Mouse (Mus musculus): ENCODE data around the gene S1pr3. TPM values are rescaled to one million over a fixed set of nuclear protein-coding genes. Genes with fewer than 3 reads are reported as not detected.
A peak's percentile ranks its signal among the peaks of the same experiment; 100 is the strongest.

Gene S1pr3
- polyA plus RNA-seq, 1 experiment from 2014 or later: 47.2 TPM

GRCm38 (mm10) chr13:51392256-51392655 lies 16.2 kb upstream of the S1pr3 start:
- Histone ChIP-seq H3K27me3 (ENCODE audit: control insufficient read depth, insufficient read depth, low read length) (no peaks in the 10 kb centered on the region), H3K9ac (ENCODE audit: low read length) (no peak overlapping the region), H3K9me3 (ENCODE audit: control insufficient read depth, low read length) (no peaks in the 10 kb centered on the region; the same call in 1 of the 2 replicates), H3K4me3 (ENCODE audit: low read depth, low read length) (no peak overlapping the region), H3K4me1 (replicated peaks; ENCODE audit: control insufficient read depth, insufficient read depth, low read length) (peaks cover 3% of the 10 kb centered on the region; the same call in 1 of the 2 replicates), H3K4me2 (ENCODE audit: low read depth, low read length, severe bottlenecking) (no peak overlapping the region), H3K36me3 (ENCODE audit: control insufficient read depth, insufficient read depth, low read length) (no peaks in the 10 kb centered on the region), H3K27ac (ENCODE audit: low read depth, low read length) (no peak overlapping the region)
- 60% methylated on average over 1 of the region's 1 CpGs for WGBS
- no peak for DNase-seq (ENCODE audit: low spot score)
- no peak for ATAC-seq (replicated peaks; ENCODE audit: low FRiP score)

DNA sequence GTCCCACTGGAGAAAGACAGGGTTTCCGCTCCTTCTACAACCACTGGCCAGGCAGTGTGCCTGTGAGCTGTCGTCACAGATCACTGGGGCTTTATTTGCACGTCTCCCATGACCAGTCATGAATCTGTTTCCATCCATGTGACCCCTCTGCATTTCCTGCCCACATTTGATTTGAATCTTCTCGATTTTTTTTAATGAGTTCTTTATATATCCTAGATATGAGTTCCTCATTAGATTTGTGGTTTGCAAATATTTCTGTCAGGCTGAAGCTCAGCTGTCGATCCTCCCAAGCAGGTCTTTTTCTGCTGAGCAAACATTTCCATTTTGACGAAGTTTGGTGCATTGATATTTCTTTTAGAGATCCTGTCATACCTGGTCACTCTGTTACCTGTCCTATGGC lies 10.6 kb upstream of the S1pr3 start:
- H3K27ac ChIP-seq (ENCODE audit: low read depth, low read length): no peak overlapping the region
- H3K36me3 ChIP-seq (ENCODE audit: control insufficient read depth, insufficient read depth, low read length): no peaks in the 10 kb centered on the region
- no peak overlapping the region for H3K9ac ChIP-seq (ENCODE audit: low read length)
- no peaks in the 10 kb centered on the region for H3K4me1 ChIP-seq (replicated peaks; ENCODE audit: control insufficient read depth, insufficient read depth, low read length)
- H3K9me3 ChIP-seq (ENCODE audit: control insufficient read depth, low read length): no peaks in the 10 kb centered on the region; the same call in 1 of the 2 replicates
- DNase-seq (ENCODE audit: low spot score) (no peak), ATAC-seq (replicated peaks; ENCODE audit: low FRiP score) (no peak)
- H3K4me3 ChIP-seq (ENCODE audit: low read depth, low read length): no peak overlapping the region
- H3K27me3 ChIP-seq (ENCODE audit: control insufficient read depth, insufficient read depth, low read length): no peaks in the 10 kb centered on the region
- no peak overlapping the region for H3K4me2 ChIP-seq (ENCODE audit: low read depth, low read length, severe bottlenecking)
- WGBS: 87% methylated on average over 6 of the region's 6 CpGs

- Histone ChIP-seq H3K9ac (ENCODE audit: low read length) (no peak overlapping the region), H3K36me3 (ENCODE audit: control insufficient read depth, insufficient read depth, low read length) (no peaks in the 10 kb centered on the region), H3K4me2 (ENCODE audit: low read depth, low read length, severe bottlenecking) (no peak overlapping the region), H3K27me3 (ENCODE audit: control insufficient read depth, insufficient read depth, low read length) (no peaks in the 10 kb centered on the region), H3K4me3 (ENCODE audit: low read depth, low read length) (no peak overlapping the region), H3K27ac (ENCODE audit: low read depth, low read length) (no peak overlapping the region), H3K9me3 (ENCODE audit: control insufficient read depth, low read length) (no peaks in the 10 kb centered on the region; the same call in 1 of the 2 replicates), H3K4me1 (replicated peaks; ENCODE audit: control insufficient read depth, insufficient read depth, low read length) (no peaks in the 10 kb centered on the region)
- no peak for ATAC-seq (replicated peaks; ENCODE audit: low FRiP score)
- DNase-seq (ENCODE audit: low spot score): no peak
- WGBS: 97% methylated on average over 3 of the region's 3 CpGs
These were observed 8.9 kb upstream of the S1pr3 start for GRCm38 (mm10) chr13:51399562-51399961.

DNA sequence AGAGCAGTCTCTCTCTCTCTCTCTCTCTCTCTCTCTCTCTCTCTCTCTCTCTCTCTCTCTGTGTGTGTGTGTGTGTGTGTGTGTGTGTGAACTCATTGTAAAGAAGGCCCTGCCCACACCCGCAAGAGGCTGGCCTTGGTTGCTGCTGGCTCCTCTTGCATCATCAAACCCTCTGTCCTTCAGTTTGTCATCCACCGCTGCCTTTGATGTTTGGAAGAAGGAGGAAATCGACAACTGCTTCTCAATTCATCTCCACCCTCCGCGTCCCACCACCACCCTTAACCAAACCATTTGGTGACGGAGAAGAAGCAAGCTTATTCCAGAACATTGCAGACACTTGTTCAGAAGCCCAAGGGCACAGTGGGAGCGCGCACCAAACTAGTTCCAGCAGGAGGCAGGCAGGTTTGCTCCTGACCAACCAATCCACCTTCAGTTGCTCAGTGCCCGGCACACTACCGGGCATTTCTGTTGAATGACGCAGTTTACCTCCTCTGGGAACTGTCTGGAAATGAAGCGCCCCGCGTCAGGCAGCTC lies 8.2 kb upstream of the S1pr3 start:
- H3K4me2 ChIP-seq (ENCODE audit: low read depth, low read length, severe bottlenecking): peak overlapping the region; percentile 55
- ATAC-seq (replicated peaks; ENCODE audit: low FRiP score) (peak; percentile 47; the same call in 1 of the 2 replicates), DNase-seq (ENCODE audit: low spot score) (no peak)
- 34% methylated on average over 14 of the region's 14 CpGs for WGBS
- H3K9ac ChIP-seq (ENCODE audit: low read length): no peak overlapping the region; the same call in 1 of the 2 replicates
- no peaks in the 10 kb centered on the region; the same call in 1 of the 2 replicates for H3K9me3 ChIP-seq (ENCODE audit: control insufficient read depth, low read length)
- H3K27me3 ChIP-seq (ENCODE audit: control insufficient read depth, insufficient read depth, low read length): no peaks in the 10 kb centered on the region
- peak overlapping the region; percentile 24 for H3K4me3 ChIP-seq (ENCODE audit: low read depth, low read length)
- H3K27ac ChIP-seq (ENCODE audit: low read depth, low read length): no peak overlapping the region
- no peaks in the 10 kb centered on the region for H3K4me1 ChIP-seq (replicated peaks; ENCODE audit: control insufficient read depth, insufficient read depth, low read length)
- H3K36me3 ChIP-seq (ENCODE audit: control insufficient read depth, insufficient read depth, low read length): no peaks in the 10 kb centered on the region

DNA sequence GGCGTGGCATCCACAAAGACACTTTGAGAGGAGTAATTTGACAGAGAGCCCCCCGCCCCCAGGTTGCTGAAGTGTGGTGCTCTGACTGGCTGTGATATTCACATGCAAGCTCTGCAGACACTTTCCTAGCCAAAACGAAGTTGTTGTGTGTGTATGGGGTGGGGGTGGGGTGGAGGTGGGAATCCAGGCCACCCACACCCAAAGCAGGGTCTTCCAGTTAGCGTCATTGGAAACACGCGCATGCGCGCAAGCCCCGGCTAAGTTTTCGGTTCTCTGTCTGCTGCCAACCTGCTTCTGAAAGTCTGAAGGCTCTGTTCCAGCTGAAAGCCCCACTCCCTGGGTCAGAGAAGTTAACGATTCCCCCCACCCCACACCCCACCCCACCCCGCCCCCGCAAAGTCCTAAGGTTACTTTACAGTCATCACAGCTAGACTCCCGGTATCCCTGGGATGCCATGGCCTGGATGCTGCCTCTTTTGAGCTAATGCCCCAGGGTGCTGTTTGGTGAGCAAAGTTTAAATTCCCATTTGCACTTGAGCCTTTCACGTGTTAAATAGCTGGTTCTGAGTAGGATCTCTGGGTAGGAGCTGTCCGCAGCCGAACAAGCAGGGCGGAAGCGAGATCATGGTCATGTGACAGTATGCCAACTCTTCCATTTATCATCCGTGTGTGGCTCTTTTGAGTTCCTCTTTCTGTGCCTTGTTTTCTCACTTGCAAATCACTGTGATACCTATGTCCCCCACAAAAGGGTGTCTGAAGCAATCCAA lies 7.5 kb upstream of the S1pr3 start:
- Histone ChIP-seq H3K27ac (ENCODE audit: low read depth, low read length) (no peak overlapping the region), H3K4me1 (replicated peaks; ENCODE audit: control insufficient read depth, insufficient read depth, low read length) (no peaks in the 10 kb centered on the region), H3K36me3 (ENCODE audit: control insufficient read depth, insufficient read depth, low read length) (no peaks in the 10 kb centered on the region), H3K9me3 (ENCODE audit: control insufficient read depth, low read length) (no peaks in the 10 kb centered on the region), H3K4me2 (ENCODE audit: low read depth, low read length, severe bottlenecking) (peak overlapping the region; percentile 55), H3K4me3 (ENCODE audit: low read depth, low read length) (peak overlapping the region; percentile 24), H3K27me3 (ENCODE audit: control insufficient read depth, insufficient read depth, low read length) (no peaks in the 10 kb centered on the region), H3K9ac (ENCODE audit: low read length) (peak overlapping the region; percentile 41; the same call in 1 of the 2 replicates)
- peak; percentile 74 for DNase-seq (ENCODE audit: low spot score)
- 14% methylated on average over 20 of the region's 20 CpGs for WGBS
- ATAC-seq (replicated peaks; ENCODE audit: low FRiP score): peak; percentile 54

DNA sequence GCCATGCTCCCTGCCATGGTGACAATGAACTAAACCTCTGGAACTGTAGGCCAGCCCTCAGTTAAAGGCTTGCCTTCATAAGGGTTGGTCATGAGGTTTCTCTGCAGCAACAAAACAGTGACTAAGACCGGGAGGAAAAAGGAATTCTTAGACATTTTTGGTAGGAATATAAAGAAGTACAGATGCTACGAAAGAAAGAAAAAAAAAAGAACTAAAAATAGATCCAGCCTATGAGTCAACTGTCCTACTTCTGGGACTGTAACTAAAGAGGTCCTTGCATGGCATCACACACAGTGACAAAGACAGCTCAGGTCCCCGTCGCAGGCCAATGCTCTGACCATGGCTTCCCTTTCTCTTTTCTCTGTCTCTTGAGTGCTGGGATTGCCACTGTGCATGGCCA lies 3.9 kb upstream of the S1pr3 start:
- H3K27ac ChIP-seq (ENCODE audit: low read depth, low read length): no peak overlapping the region
- H3K4me2 ChIP-seq (ENCODE audit: low read depth, low read length, severe bottlenecking): no peak overlapping the region
- WGBS: 91% methylated on average over 4 of the region's 4 CpGs
- H3K9me3 ChIP-seq (ENCODE audit: control insufficient read depth, low read length): no peaks in the 10 kb centered on the region
- no peaks in the 10 kb centered on the region for H3K27me3 ChIP-seq (ENCODE audit: control insufficient read depth, insufficient read depth, low read length)
- peaks cover 11% of the 10 kb centered on the region; the same call in 1 of the 2 replicates for H3K4me1 ChIP-seq (replicated peaks; ENCODE audit: control insufficient read depth, insufficient read depth, low read length)
- H3K4me3 ChIP-seq (ENCODE audit: low read depth, low read length): no peak overlapping the region
- no peak overlapping the region for H3K9ac ChIP-seq (ENCODE audit: low read length)
- ATAC-seq (replicated peaks; ENCODE audit: low FRiP score) (no peak), DNase-seq (ENCODE audit: low spot score) (no peak)
- H3K36me3 ChIP-seq (ENCODE audit: control insufficient read depth, insufficient read depth, low read length): no peaks in the 10 kb centered on the region

DNA sequence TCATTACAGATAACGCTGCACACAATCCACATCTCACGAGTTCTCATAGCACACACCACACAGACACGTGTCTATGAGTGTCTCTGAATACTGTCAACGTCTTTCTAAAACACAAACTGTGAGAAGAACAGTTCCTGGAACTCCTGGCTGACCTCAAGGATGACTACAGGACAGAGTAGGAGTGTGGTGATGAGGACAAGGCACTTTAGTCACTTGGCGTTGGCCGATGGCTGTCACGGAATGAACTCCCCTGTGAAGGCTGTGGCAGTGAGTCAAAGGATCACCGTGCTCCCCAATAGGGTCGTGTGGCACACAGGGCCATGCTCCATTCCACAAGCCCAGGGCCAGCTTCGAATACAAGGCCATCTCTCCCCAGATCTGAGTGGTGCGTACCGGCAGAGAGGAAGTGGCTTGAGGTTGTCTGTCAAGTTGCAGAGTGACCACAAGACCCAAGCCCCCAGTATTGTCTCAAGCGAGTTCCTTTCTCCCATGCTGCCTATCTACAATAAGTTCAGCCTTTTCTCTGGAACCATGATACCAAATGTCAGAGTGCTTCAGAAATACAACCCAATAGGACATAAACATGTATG lies 2.6 kb upstream of the S1pr3 start:
- no peak for ATAC-seq (replicated peaks; ENCODE audit: low FRiP score)
- peaks cover 11% of the 10 kb centered on the region; the same call in 1 of the 2 replicates for H3K4me1 ChIP-seq (replicated peaks; ENCODE audit: control insufficient read depth, insufficient read depth, low read length)
- H3K27me3 ChIP-seq (ENCODE audit: control insufficient read depth, insufficient read depth, low read length): no peaks in the 10 kb centered on the region
- no peak overlapping the region for H3K27ac ChIP-seq (ENCODE audit: low read depth, low read length)
- 91% methylated on average over 13 of the region's 13 CpGs for WGBS
- no peaks in the 10 kb centered on the region for H3K36me3 ChIP-seq (ENCODE audit: control insufficient read depth, insufficient read depth, low read length)
- no peak overlapping the region for H3K4me3 ChIP-seq (ENCODE audit: low read depth, low read length)
- DNase-seq (ENCODE audit: low spot score): no peak
- no peaks in the 10 kb centered on the region for H3K9me3 ChIP-seq (ENCODE audit: control insufficient read depth, low read length)
- H3K4me2 ChIP-seq (ENCODE audit: low read depth, low read length, severe bottlenecking): no peak overlapping the region
- no peak overlapping the region for H3K9ac ChIP-seq (ENCODE audit: low read length)

DNA sequence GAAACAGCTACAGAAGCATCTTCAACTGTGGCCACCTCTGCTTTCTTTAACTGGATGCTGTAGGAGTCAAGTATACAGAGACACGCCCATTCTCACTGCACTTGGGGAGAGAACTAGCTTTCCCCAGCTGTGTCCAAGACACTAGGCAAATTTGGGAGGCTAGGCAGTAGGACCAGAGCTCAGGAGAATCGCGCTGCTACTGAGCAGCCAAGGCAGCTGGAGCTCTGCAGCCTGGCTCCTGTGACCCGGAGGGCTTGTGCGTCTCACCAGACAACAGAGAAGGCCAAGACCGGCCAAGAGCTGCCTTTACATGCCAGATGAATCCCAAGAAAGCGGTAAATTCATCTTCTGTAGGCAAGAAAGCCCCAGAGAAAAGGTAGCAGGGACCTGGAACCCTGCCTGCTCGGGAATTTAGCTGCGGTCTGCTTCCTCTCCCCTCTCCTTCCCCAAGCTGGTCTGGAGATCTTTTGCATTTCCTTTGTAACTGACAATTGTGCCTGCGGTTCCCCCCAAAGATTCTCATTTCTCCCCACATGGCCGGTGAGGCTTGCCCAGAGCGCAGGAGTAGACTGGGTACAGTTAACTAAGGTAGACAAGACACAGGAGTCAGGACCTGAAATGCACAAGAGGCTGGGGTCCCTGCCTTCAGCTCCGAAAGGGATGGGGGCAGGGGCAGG lies 760 bp upstream of the S1pr3 start:
- H3K9ac ChIP-seq (ENCODE audit: low read length): no peak overlapping the region
- WGBS: 24% methylated on average over 13 of the region's 13 CpGs
- H3K36me3 ChIP-seq (ENCODE audit: control insufficient read depth, insufficient read depth, low read length): no peaks in the 10 kb centered on the region
- H3K4me1 ChIP-seq (replicated peaks; ENCODE audit: control insufficient read depth, insufficient read depth, low read length): peaks cover 11% of the 10 kb centered on the region; the same call in 1 of the 2 replicates
- no peak overlapping the region for H3K4me3 ChIP-seq (ENCODE audit: low read depth, low read length)
- H3K27me3 ChIP-seq (ENCODE audit: control insufficient read depth, insufficient read depth, low read length): no peaks in the 10 kb centered on the region
- ATAC-seq (replicated peaks; ENCODE audit: low FRiP score): no peak
- H3K4me2 ChIP-seq (ENCODE audit: low read depth, low read length, severe bottlenecking): peak overlapping the region; percentile 62; the same call in 1 of the 2 replicates
- H3K27ac ChIP-seq (ENCODE audit: low read depth, low read length): no peak overlapping the region
- no peak for DNase-seq (ENCODE audit: low spot score)
- H3K9me3 ChIP-seq (ENCODE audit: control insufficient read depth, low read length): no peaks in the 10 kb centered on the region

All from forebrain, embryonic 11.5 days (tissue).